13 mouse cellular contexts compared by ENCODE assay signal in the genomic region with DNA sequence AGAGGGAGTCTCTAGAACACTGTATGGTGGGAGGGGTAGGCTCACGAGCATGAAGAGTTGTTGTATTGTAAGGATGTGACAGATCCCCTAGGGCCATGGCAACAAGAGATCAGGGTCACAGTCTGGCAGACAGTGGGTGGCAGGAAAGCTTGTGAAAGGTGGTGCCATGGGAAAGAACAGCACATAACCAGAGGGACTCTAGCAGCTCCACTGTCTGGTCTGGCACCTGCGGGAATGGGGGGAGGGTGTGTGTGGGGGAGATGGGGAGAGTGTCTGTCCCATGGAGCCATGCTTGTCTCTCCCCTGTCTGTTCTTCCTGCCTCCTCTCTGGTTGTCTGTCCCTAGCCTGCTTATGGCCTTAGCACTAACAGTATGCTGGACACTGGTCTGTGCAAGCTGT. TPM values are rescaled to one million over a fixed set of nuclear protein-coding genes. Genes with fewer than 3 reads are reported as not detected.
"Had no signal": no experiment of that assay in that cellular context is flagged by ENCODE, and none has a peak within 500 bp of the region (broad histone marks: within the 10 kb centered on the region; RNA-seq: fewer than 3 reads in every experiment).

No protein-coding gene starts in this region.

- H3K4me2 ChIP-seq: kidney, embryonic 15.5 days; liver, embryonic 12.5 days; lung, embryonic 15.5 days; neural tube, embryonic 12.5 days had no signal

- H3K4me3 ChIP-seq: kidney, embryonic 15.5 days; limb, embryonic 10.5 days; liver, embryonic 12.5 days; lung, embryonic 15.5 days; neural tube, embryonic 12.5 days had no signal

- DNase-seq: kidney, adult 2 months; kidney, postnatal 14 days; midbrain, embryonic 14.5 days; right cerebral cortex, postnatal 14 days; thymus, postnatal 36 days had no signal

- ATAC-seq: liver, embryonic 12.5 days had no signal

- H3K9ac ChIP-seq: kidney, embryonic 15.5 days; liver, embryonic 12.5 days; lung, embryonic 15.5 days; neural tube, embryonic 12.5 days had no signal

- H3K27ac ChIP-seq: kidney, embryonic 15.5 days; limb, embryonic 10.5 days; liver, embryonic 12.5 days; lung, embryonic 15.5 days; neural tube, embryonic 12.5 days had no signal

- H3K36me3 ChIP-seq: kidney, embryonic 15.5 days; limb, embryonic 10.5 days; liver, embryonic 12.5 days; lung, embryonic 15.5 days; neural tube, embryonic 12.5 days had no signal

- H3K9me3 ChIP-seq: kidney, embryonic 15.5 days; limb, embryonic 10.5 days; liver, embryonic 12.5 days; lung, embryonic 15.5 days; neural tube, embryonic 12.5 days had no signal

RNA-seq across cellular contexts. Expression of gene Efna3, which starts 37.2 kb away (rescaled TPM):
- total RNA-seq: megakaryocyte progenitor cell, adult 5-6 weeks; monocyte, adult 5-6 weeks; neutrophil, adult 5-6 weeks had no signal

RNA-seq across cellular contexts. Expression of gene Trim46, which starts 39.4 kb away (rescaled TPM):
- total RNA-seq: monocyte, adult 5-6 weeks had no signal
